Mouse (Mus musculus) thymus, adult 2 months (tissue): Measurements from ENCODE around the gene Ccdc188.

Experiments
- CTCF ChIP-seq: fragments of 200-500 bp; IDR thresholded peaks from 2 replicates; pipeline ENCODE4 v1.5.1; 2012; ENCODE audit warnings: mild to moderate bottlenecking, control low read depth, low read length, moderate library complexity, borderline replicate concordance; ENCODE audit not compliant: control insufficient read depth, poor library complexity, insufficient read depth; ENCODE audit errors: extremely low read depth
- POLR2A ChIP-seq: fragments of 200-500 bp; IDR thresholded peaks from 2 replicates; pipeline ENCODE4 v1.6.1; 2012; ENCODE audit warnings: mild to moderate bottlenecking, low read length, control low read depth, moderate library complexity; ENCODE audit not compliant: control insufficient read depth, poor library complexity, insufficient read depth; ENCODE audit errors: extremely low read depth

GRCm38 (mm10) chr16:18234671-18235388, 17.2 kb downstream of the Ccdc188 start, which contains the start of gene Zdhhc8:
- no peak for TF ChIP-seq POLR2A
- TF ChIP-seq CTCF, result 0 out of 2 replicates have a peak, but pooled peaks have one; percentile 5
